Mouse (Mus musculus): ENCODE measurements around the gene Lpxn.
A peak's percentile ranks its signal among the peaks of the same experiment; 100 is the strongest.

Lpxn gene

DNA sequence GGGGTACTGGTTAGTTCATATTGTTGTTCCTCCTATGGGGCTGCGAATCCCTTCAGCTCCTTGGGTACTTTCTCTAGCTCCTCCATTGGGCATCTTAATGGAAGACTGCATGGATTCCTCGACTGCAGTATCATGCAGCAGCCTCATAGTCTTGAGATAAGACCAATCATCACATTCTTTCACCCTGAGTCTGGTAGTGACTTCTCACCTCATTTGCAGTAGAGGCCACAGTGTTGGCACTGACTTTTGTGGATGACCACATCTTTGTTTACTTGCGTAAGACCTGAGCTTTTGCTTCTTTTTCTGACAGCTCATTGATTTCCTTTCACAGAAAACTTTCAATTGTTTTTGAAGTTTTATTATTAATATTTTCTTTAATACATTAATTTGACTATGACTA, 9.7 kb downstream of the Lpxn start:
- no peak for DNase-seq

DNA sequence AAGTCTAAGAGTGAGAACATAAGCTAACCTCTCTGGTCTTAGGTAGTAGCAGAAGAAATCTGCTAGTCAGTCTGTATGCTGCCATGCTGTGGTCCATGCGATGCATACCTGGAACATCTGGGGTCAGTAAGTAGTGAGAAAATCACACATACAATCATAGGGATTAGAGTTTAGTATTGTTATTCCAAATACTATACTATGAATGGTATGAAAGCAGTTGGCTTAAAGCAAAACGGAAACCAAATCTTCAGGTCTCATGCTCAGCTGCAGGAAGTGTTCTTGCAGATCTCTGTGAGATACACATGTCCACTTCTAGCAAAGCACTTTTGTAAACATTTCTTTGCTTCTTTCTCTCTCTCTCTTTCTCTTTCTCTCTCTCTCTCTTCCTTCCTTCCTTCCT, 10.2 kb downstream of the Lpxn start:
- no peak for DNase-seq

DNA sequence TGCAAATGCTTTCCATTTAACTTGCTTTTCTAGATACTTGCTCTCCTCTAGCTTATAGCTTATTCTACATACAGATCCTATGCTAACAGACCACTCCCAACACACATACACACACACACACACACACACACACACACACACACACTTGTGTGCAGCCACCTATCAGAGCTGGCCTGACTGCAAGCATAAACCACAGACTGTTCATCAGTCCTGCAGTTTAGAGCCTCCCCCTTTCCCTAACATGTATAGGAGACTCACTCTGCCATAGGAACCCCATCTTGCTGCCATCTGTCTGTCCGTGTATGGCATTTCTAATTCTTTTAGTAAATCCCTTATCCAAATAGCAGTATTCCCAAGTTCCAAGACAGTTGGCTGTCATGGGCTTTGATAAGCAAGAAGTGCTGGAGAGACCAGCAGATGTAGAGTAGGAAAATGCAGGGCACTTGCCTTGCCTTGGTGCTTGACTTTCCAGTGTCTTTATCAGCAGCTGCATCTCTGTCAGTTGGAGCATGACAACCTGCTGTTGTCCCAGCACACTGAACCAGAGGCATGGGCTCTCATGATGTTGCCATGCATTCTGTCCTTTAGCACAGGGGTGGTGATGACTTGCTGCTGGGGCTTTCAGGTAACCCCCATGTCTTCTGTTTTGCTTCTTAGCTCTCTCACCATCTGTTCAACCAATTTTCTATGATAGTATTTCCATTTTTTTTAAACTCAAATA, 16.8 kb downstream of the Lpxn start:
- no peak for DNase-seq

DNA sequence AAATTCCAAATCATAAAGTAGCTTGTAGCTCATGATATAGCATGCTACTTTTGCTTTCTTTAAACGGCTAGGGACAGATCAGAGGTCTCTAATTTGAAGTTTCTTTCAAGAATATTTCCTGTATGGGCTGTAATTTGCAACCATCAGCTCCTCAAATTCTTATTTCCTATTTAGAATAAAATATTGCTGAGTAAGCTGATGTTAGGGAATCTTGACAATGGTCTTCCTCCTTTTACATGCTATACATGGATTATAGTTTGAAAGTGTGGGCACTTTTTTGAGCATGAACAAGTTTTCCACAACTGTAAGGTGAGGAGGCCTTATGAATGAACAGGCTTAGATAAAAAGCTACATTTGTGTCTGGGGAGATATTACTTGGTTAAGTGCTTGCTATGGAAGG, 17.9 kb downstream of the Lpxn start:
- no peak for DNase-seq

DNA sequence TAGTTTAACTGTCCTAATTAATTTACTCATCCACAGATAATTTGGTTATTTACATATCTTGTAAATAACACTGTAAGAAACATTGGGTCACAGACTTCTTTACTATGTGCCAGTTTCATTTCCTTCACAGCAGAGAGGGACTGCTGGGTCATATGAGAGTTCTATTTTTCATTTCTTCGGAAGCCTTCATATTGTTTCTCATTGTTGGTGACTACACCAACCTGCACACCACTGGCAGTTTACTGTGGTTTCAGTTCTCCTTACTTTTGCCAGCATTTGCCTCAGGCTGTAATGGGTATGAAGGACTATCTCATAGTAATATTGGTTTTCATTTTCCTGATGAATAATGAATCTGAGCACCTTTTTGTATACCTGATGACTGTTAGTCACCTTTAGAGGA, 22.5 kb downstream of the Lpxn start:
- no peak for DNase-seq

DNA sequence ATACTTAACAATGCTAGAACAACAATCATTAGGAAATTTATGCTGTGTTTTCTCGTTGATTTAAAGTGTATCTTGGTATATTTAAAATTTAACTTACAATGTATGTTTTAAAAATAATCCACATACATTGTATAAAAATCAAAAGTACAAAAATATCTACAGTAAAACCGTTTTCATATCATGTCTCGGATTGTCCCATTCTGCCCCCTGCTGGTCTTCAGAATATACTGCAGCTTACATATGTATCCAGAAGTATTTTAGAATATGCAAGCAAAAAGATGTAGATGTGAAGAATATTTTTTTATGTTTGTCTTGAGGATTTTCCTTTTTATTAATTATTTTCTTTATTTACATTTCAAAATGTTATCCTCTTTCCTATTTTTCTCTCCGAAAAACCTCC, 24.4 kb downstream of the Lpxn start:
- peak in 1 of 2 experiments; percentile 41 for DNase-seq

DNA sequence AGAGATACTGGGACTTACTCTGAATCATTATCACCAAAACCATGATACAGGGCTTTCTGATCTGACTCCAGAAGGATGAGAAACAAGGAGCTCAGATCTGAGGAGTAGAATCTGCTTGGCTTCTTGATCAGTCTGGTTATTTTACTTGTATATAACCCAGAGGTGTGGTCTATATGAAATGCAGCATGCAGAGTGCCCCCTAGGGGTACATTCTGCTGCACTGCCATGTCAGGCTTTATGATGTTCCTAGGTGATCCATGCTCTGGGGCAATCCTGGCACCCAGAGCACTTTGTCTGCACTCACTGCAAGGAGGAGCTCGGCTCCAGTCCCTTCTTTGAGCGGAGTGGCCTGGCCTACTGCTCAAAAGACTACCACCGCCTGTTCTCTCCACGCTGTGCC, 28.6 kb downstream of the Lpxn start:
- DNase-seq: peak in 1 of 2 experiments; percentile 3

DNA sequence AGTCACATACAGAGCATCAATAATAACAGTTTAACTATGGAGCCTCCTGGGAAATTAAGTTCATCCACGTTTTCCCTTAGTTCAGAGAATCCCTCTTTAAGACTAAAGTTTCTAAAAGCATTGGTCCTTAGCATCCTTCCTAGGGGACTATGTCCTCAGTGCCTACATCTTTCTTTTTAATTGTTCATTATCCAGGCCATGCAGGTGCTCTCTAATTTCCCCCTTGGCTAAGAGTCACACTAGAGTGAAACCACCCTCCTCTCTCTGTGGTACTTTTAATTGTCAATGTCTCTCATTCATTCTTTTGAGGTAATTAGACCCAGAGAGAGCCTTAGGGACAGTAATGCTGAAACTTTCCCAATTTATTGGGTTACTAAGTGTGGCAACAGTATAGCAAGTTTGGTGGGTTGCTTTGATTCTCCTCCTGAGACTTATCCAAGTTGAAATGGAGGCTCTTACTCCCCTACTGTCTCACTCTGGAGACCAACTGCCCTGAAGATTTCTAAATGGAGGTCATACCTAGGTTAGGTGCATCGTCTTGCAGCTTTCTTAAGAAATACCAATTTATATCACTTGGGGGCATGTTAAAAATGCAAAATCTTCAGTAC, 34.9 kb downstream of the Lpxn start:
- DNase-seq: no peak

DNA sequence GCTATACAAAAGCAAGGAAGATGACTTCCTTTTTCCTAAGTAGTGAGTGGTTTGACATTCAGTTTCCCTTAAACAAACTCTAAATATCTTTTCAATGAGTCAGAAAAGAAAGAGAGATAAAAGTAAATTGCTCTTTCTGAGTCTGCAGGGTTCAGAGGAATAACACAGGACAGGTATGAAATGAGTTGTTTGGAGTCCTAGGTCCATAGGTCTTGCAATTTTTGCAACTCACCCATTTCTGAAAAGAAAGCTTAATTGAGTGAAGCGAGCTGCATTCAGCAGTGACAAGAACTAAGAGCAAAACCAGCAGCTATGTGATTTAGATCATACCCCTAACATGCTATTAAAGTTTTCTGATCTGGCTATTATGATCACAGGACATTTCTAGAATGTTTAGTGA, 35.6 kb downstream of the Lpxn start:
- DNase-seq: no peak

DNA sequence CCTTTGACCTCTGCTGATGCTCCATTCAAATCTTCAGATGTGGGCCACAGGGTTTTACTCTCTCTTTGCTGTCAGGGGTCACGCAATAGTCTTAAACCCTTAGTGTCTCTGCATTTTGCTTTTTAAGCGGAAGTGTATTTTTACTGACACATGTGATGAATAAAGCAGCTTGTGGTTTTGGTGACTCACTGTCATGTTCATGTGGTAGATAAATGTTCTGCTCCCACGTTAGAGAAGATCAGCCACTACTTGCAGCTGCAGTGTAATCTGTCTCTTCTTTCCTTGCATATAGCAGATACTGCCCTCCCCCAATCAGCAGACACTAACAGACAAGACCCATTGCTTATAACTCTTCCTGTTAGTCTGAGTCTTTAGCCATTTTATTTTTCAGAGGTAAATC, 37.6 kb downstream of the Lpxn start:
- DNase-seq: no peak

DNA sequence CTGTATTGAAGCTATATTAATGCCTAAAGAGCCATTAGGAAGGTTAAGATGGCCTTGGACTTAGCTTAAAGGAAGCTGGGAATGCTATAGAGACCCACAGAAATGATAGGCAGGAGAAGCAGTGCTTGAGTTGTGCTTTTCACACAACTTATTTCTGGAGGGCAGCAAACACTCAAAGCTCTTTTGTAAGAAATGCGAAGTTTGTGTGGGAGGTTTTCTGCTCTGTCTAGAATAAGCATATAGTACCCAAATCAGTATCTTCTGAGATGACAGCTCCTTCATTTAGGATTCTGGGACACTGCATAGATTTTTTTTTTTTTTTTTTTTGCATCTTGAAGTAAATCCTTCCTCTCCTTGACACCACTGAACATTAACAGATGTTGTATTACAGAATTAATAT, 42.5 kb downstream of the Lpxn start:
- no peak for DNase-seq

DNA sequence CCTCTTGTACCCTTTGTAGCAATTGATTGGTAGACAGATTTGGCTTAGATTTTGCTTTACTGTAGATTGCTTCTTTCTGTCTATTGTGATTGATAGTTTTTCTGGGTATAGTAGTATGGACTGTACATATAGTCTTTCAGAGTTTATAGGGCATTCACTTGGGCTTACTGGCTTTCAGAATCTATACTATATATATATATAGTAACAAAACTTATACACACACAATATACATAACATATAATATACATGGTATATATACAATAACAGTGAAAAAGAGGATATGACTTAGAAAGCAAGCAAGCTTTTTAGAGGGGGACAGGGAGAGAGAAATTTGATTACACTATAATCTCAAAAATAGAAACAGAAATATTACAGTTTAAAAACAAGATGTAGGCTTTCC, 50.4 kb downstream of the Lpxn start, which contains the start of gene Gm5244:
TSS of gene Gm5244 (plus strand) at position 301 of the 400 bp plus-strand sequence.
- no peak for DNase-seq

DNA sequence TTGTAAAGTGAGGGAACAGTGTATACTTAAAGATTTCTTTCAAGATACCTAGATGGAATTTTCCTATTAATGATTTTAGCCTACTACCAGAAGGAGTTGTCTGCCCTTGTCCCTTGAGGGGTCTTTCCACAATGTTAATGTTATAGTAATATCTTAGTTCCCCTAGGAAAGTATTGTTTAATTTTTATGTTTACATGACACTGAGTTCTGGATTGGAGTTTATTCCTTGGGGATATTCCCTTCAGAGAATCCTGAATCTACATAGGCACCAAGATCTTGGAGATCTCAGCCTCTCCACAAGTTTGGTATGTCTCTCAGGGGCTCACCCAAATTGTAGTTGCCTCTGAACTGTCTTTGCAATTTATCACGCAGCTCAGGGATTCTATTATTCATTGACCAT, 61.0 kb downstream of the Lpxn start, which contains the start of gene Olfr1444:
TSS of gene Olfr1444 (plus strand) at position 301 of the 400 bp plus-strand sequence.
- DNase-seq: no peak
